Mouse (Mus musculus) brain, adult 10 weeks (tissue): ENCODE results near the gene Gpr21. TPM values are rescaled to one million over a fixed set of nuclear protein-coding genes. Genes with fewer than 3 reads are reported as not detected.

Experiments
- polyA plus RNA-seq: library from polyadenylated mRNA; stranded (reverse); fragments of 350-450 nt; fragmentation: Illumina TruSeq; extraction: RNeasy Lipid Tissue Mini Kit (QIAGEN cat#74804); gene quantifications from one replicate; pipeline ENCODE4 v1.2.3, GENCODE M21; 2015; ENCODE audit warnings: low read depth, low replicate concordance

Gpr21 gene
- 2.9 TPM for polyA plus RNA-seq

DNA sequence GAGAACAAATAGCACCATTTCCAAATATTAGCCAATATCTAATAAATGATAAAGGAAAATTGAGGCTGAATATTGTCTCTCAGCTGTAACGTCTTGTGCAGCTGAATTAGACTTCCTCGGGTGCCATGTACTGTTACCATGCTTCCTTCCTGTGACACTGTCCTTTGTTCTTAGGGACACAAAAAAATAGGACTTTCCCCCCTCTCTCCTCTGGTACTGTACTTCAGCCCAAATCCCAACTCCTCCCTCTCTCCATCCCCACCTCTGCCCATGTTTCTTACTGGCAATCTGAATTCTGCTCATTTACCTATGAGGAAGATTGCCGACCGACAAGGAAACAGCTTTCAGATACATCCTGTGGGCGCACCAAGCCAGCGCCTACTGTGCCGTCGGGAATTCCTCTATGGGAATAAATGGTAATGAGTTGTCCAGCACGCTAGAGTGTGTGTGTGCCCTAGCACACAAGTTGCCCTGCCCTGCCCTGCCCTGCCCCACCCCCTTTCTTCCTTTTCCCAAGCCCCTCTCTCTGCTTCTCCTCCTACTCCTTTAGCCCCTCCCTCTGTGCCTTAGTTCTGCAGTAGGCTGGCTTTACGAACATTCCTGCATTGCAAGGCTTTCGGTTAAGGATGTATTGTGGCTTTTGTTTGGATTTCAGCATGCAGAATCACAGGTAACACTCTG is at the start of gene Gpr21:
Gpr21 (plus strand) TSS at position 303 of the 681 bp plus-strand sequence.

Other genes starting within 250 kb of the Gpr21 start
- not detected for gene Olfr368, start 189.8 kb upstream of the Gpr21 start, polyA plus RNA-seq
- gene Pdcl, start 157.0 kb upstream of the Gpr21 start, polyA plus RNA-seq: 30.4 TPM
- gene Rc3h2, start 93.4 kb upstream of the Gpr21 start, polyA plus RNA-seq: 21.8 TPM
- gene Zbtb26, start 73.2 kb upstream of the Gpr21 start, polyA plus RNA-seq: 9.5 TPM
- 11.6 TPM for gene Zbtb6, start 73.2 kb upstream of the Gpr21 start, polyA plus RNA-seq
- 45.6 TPM for gene Rabgap1, start 73.1 kb upstream of the Gpr21 start, polyA plus RNA-seq
- gene Strbp, start 187.5 kb downstream of the Gpr21 start, polyA plus RNA-seq: 73.7 TPM